Mouse (Mus musculus) MEL (cell line): Measurements from ENCODE around the gene Foxn3. TPM values are rescaled to one million over a fixed set of nuclear protein-coding genes. Genes with fewer than 3 reads are reported as not detected.

Experiments
- DNase-seq: peaks from one replicate; pipeline ENCODE4 v3.0.0; 2011; ENCODE audit warnings: low read depth, low spot score
- H3K27ac ChIP-seq: 2 replicates; pipeline ENCODE4 v1.5.1; 2012; ENCODE audit warnings: low read depth, mild to moderate bottlenecking, control low read depth, low read length, moderate library complexity; ENCODE audit not compliant: control insufficient read depth
- H3K27me3 ChIP-seq, 2 experiments: fragments of 150-350 bp in 1 of 2; sonication (generic) in 1 of 2; 2 replicates each; pipeline ENCODE4 v1.6.1; 2012; ENCODE audit warnings: low read length in 2 of 2, mild to moderate bottlenecking in 2 of 2, improper control_type of control experiment in 1 of 2, moderate library complexity in 1 of 2; ENCODE audit not compliant: insufficient read depth in 2 of 2, control insufficient read depth in 1 of 2
- H3K36me3 ChIP-seq, 2 experiments: 2 replicates each; pipeline ENCODE4 v1.6.1; 2012 to 2014; ENCODE audit warnings: low read length in 2 of 2, improper control_type of control experiment in 1 of 2, inconsistent platforms in 1 of 2, mild to moderate bottlenecking in 1 of 2; ENCODE audit not compliant: insufficient read depth in 2 of 2, control insufficient read depth in 1 of 2
- H3K4me1 ChIP-seq, 2 experiments: fragments of 150-350 bp in 1 of 2; sonication (generic) in 1 of 2; 2 replicates each; pipeline ENCODE4 v1.6.1; 2012; ENCODE audit warnings: low read length in 2 of 2, improper control_type of control experiment in 1 of 2, mild to moderate bottlenecking in 1 of 2; ENCODE audit not compliant: insufficient read depth in 2 of 2, control insufficient read depth in 1 of 2
- H3K4me3 ChIP-seq, 2 experiments: fragments of 150-350 bp in 1 of 2; sonication (generic) in 1 of 2; 2 replicates each; pipeline ENCODE4 v1.5.1; 2012; ENCODE audit warnings: low read depth in 2 of 2, low read length in 2 of 2, mild to moderate bottlenecking in 2 of 2, moderate library complexity in 2 of 2, control low read depth in 1 of 2, improper control_type of control experiment in 1 of 2; ENCODE audit not compliant: control insufficient read depth in 1 of 2, insufficient read depth in 1 of 2
- H3K79me2 ChIP-seq: 2 replicates; pipeline ENCODE4 v1.6.1; 2012; ENCODE audit warnings: mild to moderate bottlenecking, low read length, moderate library complexity; ENCODE audit not compliant: control insufficient read depth, poor library complexity, insufficient read depth
- H3K9ac ChIP-seq: 2 replicates; pipeline ENCODE4 v1.6.1; 2012; ENCODE audit warnings: low read depth, mild to moderate bottlenecking, control low read depth, low read length, moderate library complexity; ENCODE audit not compliant: control insufficient read depth, poor library complexity, severe bottlenecking
- H3K9me3 ChIP-seq: fragments of 150-350 bp; sonication (generic); replicated peaks from 2 replicates; pipeline ENCODE4 v1.6.1; 2012; ENCODE audit warnings: mild to moderate bottlenecking, low read length, improper control_type of control experiment, moderate library complexity; ENCODE audit not compliant: insufficient read depth
- BHLHE40 ChIP-seq: IDR thresholded peaks from 2 replicates; pipeline ENCODE4 v1.6.1; 2012; ENCODE audit warnings: low read depth, mild to moderate bottlenecking, inconsistent platforms, low read length, improper control_type of control experiment, borderline replicate concordance
- CTCF ChIP-seq, 3 experiments: IDR thresholded peaks in 2 of 3; conservative IDR thresholded peaks in 1 of 3; 2 replicates each; pipeline ENCODE4 v1.5.1; 2011 to 2012; ENCODE audit warnings: low read length in 3 of 3, low read depth in 2 of 3, mild to moderate bottlenecking in 2 of 3, improper control_type of control experiment in 1 of 3, inconsistent platforms in 1 of 3, mixed read lengths in 1 of 3, moderate library complexity in 1 of 3; ENCODE audit not compliant: control insufficient read depth in 1 of 3, insufficient read depth in 1 of 3, poor library complexity in 1 of 3, severe bottlenecking in 1 of 3
- E2F4 ChIP-seq: IDR thresholded peaks from 2 replicates; pipeline ENCODE4 v1.6.1; 2011; ENCODE audit warnings: low read depth, low read length, improper control_type of control experiment, borderline replicate concordance
- EP300 ChIP-seq, 2 experiments: IDR thresholded peaks; 2 replicates each; pipeline ENCODE4 v1.6.1; 2011; ENCODE audit warnings: improper control_type of control experiment in 2 of 2, low read length in 2 of 2, low read depth in 1 of 2, mild to moderate bottlenecking in 1 of 2
- GABPA ChIP-seq: IDR thresholded peaks from 2 replicates; pipeline ENCODE4 v1.6.1; 2012; ENCODE audit warnings: low read depth, mild to moderate bottlenecking, inconsistent platforms, low read length, improper control_type of control experiment, moderate library complexity
- JUND ChIP-seq: IDR thresholded peaks from 2 replicates; pipeline ENCODE4 v1.6.1; 2011; ENCODE audit warnings: low read depth, mild to moderate bottlenecking, improper control_type of control experiment, low read length
- KAT2A ChIP-seq: conservative IDR thresholded peaks from 2 replicates; pipeline ENCODE4 v1.6.1; 2012; ENCODE audit warnings: low read depth, low read length, improper control_type of control experiment, inconsistent platforms
- MAFK ChIP-seq: IDR thresholded peaks from 2 replicates; pipeline ENCODE4 v1.6.1; 2011; ENCODE audit warnings: low read depth, mild to moderate bottlenecking, low read length, improper control_type of control experiment, borderline replicate concordance
- MAX ChIP-seq: IDR thresholded peaks from 2 replicates; pipeline ENCODE4 v1.6.1; 2011; ENCODE audit warnings: low read length, improper control_type of control experiment
- MAZ ChIP-seq: IDR thresholded peaks from 2 replicates; pipeline ENCODE4 v1.6.1; 2012; ENCODE audit warnings: low read depth, mild to moderate bottlenecking, inconsistent platforms, low read length, improper control_type of control experiment
- MXI1 ChIP-seq: IDR thresholded peaks from 2 replicates; pipeline ENCODE4 v1.6.1; 2011; ENCODE audit warnings: mild to moderate bottlenecking, low read depth, low read length, improper control_type of control experiment
- NELFE ChIP-seq: IDR thresholded peaks from 2 replicates; pipeline ENCODE4 v1.6.1; 2011; ENCODE audit warnings: low read depth, low read length, improper control_type of control experiment
- RCOR1 ChIP-seq: IDR thresholded peaks from 2 replicates; pipeline ENCODE4 v1.6.1; 2012; ENCODE audit warnings: low read depth, mild to moderate bottlenecking, inconsistent platforms, low read length, improper control_type of control experiment
- SIN3A ChIP-seq: IDR thresholded peaks from 2 replicates; pipeline ENCODE4 v1.6.1; 2012; ENCODE audit warnings: low read length, improper control_type of control experiment, inconsistent platforms
- TAL1 ChIP-seq: IDR thresholded peaks from 2 replicates; pipeline ENCODE4 v1.6.1; 2012; ENCODE audit warnings: mild to moderate bottlenecking, inconsistent platforms, low read length, moderate library complexity, mixed read lengths
- TBP ChIP-seq: IDR thresholded peaks from 2 replicates; pipeline ENCODE4 v1.8.0; 2011; ENCODE audit warnings: low read depth, low read length, improper control_type of control experiment
- polyA plus RNA-seq, 2 experiments: library from polyadenylated mRNA; stranded (reverse) in 1 of 2; unstranded in 1 of 2; fragments of >175 nt in 1 of 2; fragments of >200 nt in 1 of 2; gene quantifications; 2 replicates each; pipeline versions ENCODE4 v1.2.1 to v1.2.4; 2012; ENCODE audit warnings: low replicate concordance in 2 of 2, low read depth in 1 of 2; ENCODE audit not compliant: insufficient read length in 2 of 2, insufficient read depth in 1 of 2, missing spikeins in 1 of 2
- total RNA-seq: library from RNA; depleted of rRNA; stranded (reverse); fragments of 300-350 nt; gene quantifications from 2 replicates; pipeline ENCODE4 v1.2.3, GENCODE M21; 2012

Gene Foxn3
- total and polyA plus RNA-seq, 3 experiments = 15.5 to 22.8 TPM; not detected in 1

- Histone ChIP-seq H3K27ac (no peak overlapping the region), H3K9me3 (no peaks in the 10 kb centered on the region), H3K4me1 (no peaks in the 10 kb centered on the region), H3K9ac (no peak overlapping the region), H3K79me2 (no peaks in the 10 kb centered on the region), H3K4me3 (no peak overlapping the region), H3K36me3 (no peaks in the 10 kb centered on the region), H3K27me3 (no peaks in the 10 kb centered on the region)
- TF ChIP-seq MAZ (no peak), MAFK (no peak), TAL1 (no peak), SIN3A (no peak), KAT2A (no peak), EP300 (IDR thresholded peaks at IDR 0.05; ENCODE audit: low read depth in 1 of 2, low read length in 2 of 2) (no peak), E2F4 (no peak), MXI1 (no peak), GABPA (no peak), BHLHE40 (no peak)
- DNase-seq = peak; percentile 12
Observed at GRCm38 (mm10) chr12:99239735-99240134, 323.6 kb downstream of the Foxn3 start.

GRCm38 (mm10) chr12:99237497-99237896, 325.9 kb downstream of the Foxn3 start:
- H3K27ac ChIP-seq = no peak overlapping the region
- no peaks in the 10 kb centered on the region for H3K27me3 ChIP-seq
- no peaks in the 10 kb centered on the region for H3K36me3 ChIP-seq
- H3K79me2 ChIP-seq = no peaks in the 10 kb centered on the region
- TF ChIP-seq CTCF (IDR thresholded peaks at IDR 0.05 in 2 of 3, conservative IDR thresholded peaks at IDR 0.05 in 1 of 3; ENCODE audit: control insufficient read depth in 1 of 3, insufficient read depth in 1 of 3, low read depth in 2 of 3, low read length in 3 of 3, poor library complexity in 1 of 3, severe bottlenecking in 1 of 3) = no peak
- TF ChIP-seq KAT2A = no peak
- TF ChIP-seq TBP = no peak
- DNase-seq = no peak
- H3K9me3 ChIP-seq = no peaks in the 10 kb centered on the region
- peaks cover 0 to 2% of the 10 kb centered on the region in 2 experiments; a peak in 1 of 4 replicates for H3K4me1 ChIP-seq
- no peak overlapping the region for H3K9ac ChIP-seq
- no peak overlapping the region for H3K4me3 ChIP-seq

- H3K27me3 ChIP-seq = no peaks in the 10 kb centered on the region
- DNase-seq = no peak
- TF ChIP-seq RCOR1 (no peak), NELFE (no peak), MAFK (no peak), MAX (no peak), MXI1 (no peak), JUND (no peak), E2F4 (no peak), CTCF (IDR thresholded peaks at IDR 0.05 in 2 of 3, conservative IDR thresholded peaks at IDR 0.05 in 1 of 3; ENCODE audit: control insufficient read depth in 1 of 3, insufficient read depth in 1 of 3, low read depth in 2 of 3, low read length in 3 of 3, poor library complexity in 1 of 3, severe bottlenecking in 1 of 3) (no peak)
Observed at GRCm38 (mm10) chr12:99234346-99234745, 329.0 kb downstream of the Foxn3 start.

More at GRCm38 (mm10) chr12:99234346-99234745, 329.0 kb downstream of the Foxn3 start:
- H3K9me3 ChIP-seq = no peaks in the 10 kb centered on the region
- peaks cover 0 to 2% of the 10 kb centered on the region in 2 experiments; a peak in 1 of 4 replicates for H3K4me1 ChIP-seq
- no peak overlapping the region for H3K27ac ChIP-seq
- no peaks in the 10 kb centered on the region for H3K36me3 ChIP-seq
- H3K9ac ChIP-seq = no peak overlapping the region
- no peak overlapping the region for H3K4me3 ChIP-seq
- H3K79me2 ChIP-seq = no peaks in the 10 kb centered on the region
